Comparison of ENCODE assay signal across 10 mouse cellular contexts in the genomic region with DNA sequence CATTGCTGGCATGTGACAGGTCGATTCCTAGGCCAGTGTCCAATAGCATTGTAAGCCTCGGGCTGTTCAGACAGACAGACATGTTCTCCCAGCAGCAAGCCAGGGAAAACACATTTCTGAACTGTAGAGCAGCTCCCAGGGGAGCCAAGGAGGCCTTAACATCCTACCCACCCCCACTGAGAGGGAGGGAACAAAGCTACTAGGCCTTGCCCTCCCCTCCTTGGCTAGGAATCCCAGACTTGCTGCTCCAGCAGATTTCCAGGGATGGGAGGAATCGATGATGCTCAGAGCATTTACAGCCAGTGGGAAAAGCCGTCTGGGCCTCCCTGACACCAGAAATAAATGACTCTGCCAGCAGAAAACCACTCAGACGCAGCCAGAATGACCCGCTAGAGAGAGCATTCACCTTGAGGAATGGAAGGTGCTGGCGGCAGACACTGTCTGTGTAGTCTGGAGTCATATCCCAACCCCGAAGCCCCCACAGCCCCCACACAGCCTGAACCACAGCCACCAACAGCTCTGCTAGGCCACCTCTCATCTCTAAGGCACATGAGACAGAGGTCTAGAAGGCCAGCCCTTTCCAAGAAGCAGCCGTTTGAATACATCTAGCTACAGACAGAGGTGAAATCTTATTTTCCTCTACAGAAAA. TPM values are rescaled to one million over a fixed set of nuclear protein-coding genes. Genes with fewer than 3 reads are reported as not detected.
DNase-seq lines count a peak whose midpoint lies in the region; ATAC-seq and TF ChIP-seq lines count a peak whose summit lies in the region.
"Had no signal": no experiment of that assay in that cellular context is flagged by ENCODE, and none has a peak within 500 bp of the region (broad histone marks: within the 10 kb centered on the region; RNA-seq: fewer than 3 reads in every experiment).

No protein-coding gene starts in this region.

- H3K27ac ChIP-seq in heart, embryonic 11.5 days (ENCODE audit: low read depth, low read length), result no peak overlapping the region
- H3K27ac ChIP-seq in kidney, postnatal 0 days, result no peak overlapping the region
- H3K27ac ChIP-seq in midbrain, postnatal 0 days (ENCODE audit: low read depth, low read length), result no peak overlapping the region; the same call in 1 of the 2 replicates

- H3K36me3 ChIP-seq in heart, embryonic 11.5 days (ENCODE audit: control insufficient read depth, insufficient read depth, low read length), result no peaks in the 10 kb centered on the region
- H3K36me3 ChIP-seq in kidney, postnatal 0 days (ENCODE audit: insufficient read depth, low read length), result no peaks in the 10 kb centered on the region
- no peaks in the 10 kb centered on the region for H3K36me3 ChIP-seq in midbrain, postnatal 0 days (ENCODE audit: insufficient read depth, low read length)

- ATAC-seq in heart, embryonic 11.5 days (replicated peaks; ENCODE audit: insufficient number of reproducible peaks, low FRiP score, low TSS enrichment), result no peak
- no peak for ATAC-seq in kidney, postnatal 0 days (replicated peaks; ENCODE audit: low FRiP score, low read depth)
- no peak for ATAC-seq in midbrain, postnatal 0 days (ENCODE audit: low FRiP score)
- no peak for ATAC-seq in megakaryocyte-erythroid progenitor cell, adult 5-6 weeks (replicated peaks; ENCODE audit: low FRiP score, low TSS enrichment, poor library complexity, severe bottlenecking)

- intact Hi-C loops in left cerebral cortex, postnatal 36 days (cut with DNase I), result no loop called here

- no peak for TF ChIP-seq POLR2A in brain, embryonic 14.5 days (IDR thresholded peaks at IDR 0.05; ENCODE audit: borderline replicate concordance, extremely low read depth, insufficient read depth, insufficient read length, poor library complexity, severe bottlenecking)

- no peaks in the 10 kb centered on the region for H3K9me3 ChIP-seq in heart, embryonic 11.5 days (replicated peaks; ENCODE audit: control insufficient read depth, low read length)
- H3K9me3 ChIP-seq in kidney, postnatal 0 days (replicated peaks; ENCODE audit: low read length), result no peaks in the 10 kb centered on the region
- no peaks in the 10 kb centered on the region for H3K9me3 ChIP-seq in midbrain, postnatal 0 days (ENCODE audit: low read length)

- peaks cover 8% of the 10 kb centered on the region for H3K4me1 ChIP-seq in heart, embryonic 11.5 days (ENCODE audit: control insufficient read depth, insufficient read depth, low read length)
- peaks cover 3% of the 10 kb centered on the region; the same call in 1 of the 2 replicates for H3K4me1 ChIP-seq in kidney, postnatal 0 days (replicated peaks; ENCODE audit: insufficient read depth, low read length)
- no peaks in the 10 kb centered on the region for H3K4me1 ChIP-seq in midbrain, postnatal 0 days (ENCODE audit: insufficient read depth, low read length)

- no peak for TF ChIP-seq CTCF in brain, embryonic 14.5 days (IDR thresholded peaks at IDR 0.05; ENCODE audit: borderline replicate concordance, extremely low read depth, insufficient read depth, insufficient read length)
- no peak for TF ChIP-seq CTCF in kidney, postnatal 0 days (IDR thresholded peaks at IDR 0.05; ENCODE audit: low read depth)
- TF ChIP-seq CTCF in midbrain, postnatal 0 days (IDR thresholded peaks at IDR 0.05), result no peak

- 57% methylated on average over 9 of the region's 9 CpGs for WGBS in heart, embryonic 11.5 days (ENCODE audit: insufficient replicate concordance)
- 28% methylated on average over 9 of the region's 9 CpGs for WGBS in kidney, postnatal 0 days
- 57% methylated on average over 9 of the region's 9 CpGs for WGBS in midbrain, postnatal 0 days

- no peak overlapping the region for H3K9ac ChIP-seq in heart, embryonic 11.5 days (ENCODE audit: low read depth, low read length)
- no peak overlapping the region for H3K9ac ChIP-seq in kidney, postnatal 0 days (ENCODE audit: low read depth, low read length)
- no peak overlapping the region for H3K9ac ChIP-seq in midbrain, postnatal 0 days (replicated peaks; ENCODE audit: low read length, poor library complexity, severe bottlenecking)

- no peak overlapping the region for H3K4me2 ChIP-seq in heart, embryonic 11.5 days
- H3K4me2 ChIP-seq in kidney, postnatal 0 days (ENCODE audit: low read length), result no peak overlapping the region
- H3K4me2 ChIP-seq in midbrain, postnatal 0 days (ENCODE audit: low read depth, low read length, poor library complexity, severe bottlenecking), result no peak overlapping the region

- peak; percentile 14 for DNase-seq in heart, postnatal 4 days
- peak; percentile 42 for DNase-seq in brain, embryonic 14.5 days (ENCODE audit: low read depth)
- peak; percentile 66 for DNase-seq in kidney, postnatal 0 days (ENCODE audit: low spot score)
- DNase-seq in midbrain, postnatal 0 days (ENCODE audit: low spot score), result peak; percentile 51
- no peak for DNase-seq in left cerebral cortex, postnatal 36 days (ENCODE audit: low spot score in 2 of 2)
- DNase-seq in lung, postnatal 10 days, result no peak
- DNase-seq: cerebellum, postnatal 25 days; gastrocnemius, postnatal 25 days had no signal

- H3K4me3 ChIP-seq in heart, embryonic 11.5 days (ENCODE audit: low read depth, low read length), result no peak overlapping the region
- H3K4me3 ChIP-seq in kidney, postnatal 0 days (replicated peaks; ENCODE audit: low read depth, low read length), result no peak overlapping the region
- no peak overlapping the region for H3K4me3 ChIP-seq in midbrain, postnatal 0 days (ENCODE audit: low read depth, low read length)

- no peaks in the 10 kb centered on the region for H3K27me3 ChIP-seq in heart, embryonic 11.5 days (ENCODE audit: control insufficient read depth, insufficient read depth, low read length)
- no peaks in the 10 kb centered on the region for H3K27me3 ChIP-seq in kidney, postnatal 0 days (ENCODE audit: insufficient read depth, low read length)
- no peaks in the 10 kb centered on the region for H3K27me3 ChIP-seq in midbrain, postnatal 0 days (ENCODE audit: insufficient read depth, low read length)

RNA-seq across cellular contexts. Expression of gene Adpgk, which starts 31.4 kb away (rescaled TPM):
- total RNA-seq in heart, postnatal 4 days (2021), result 10 to 100 TPM; 13.0 to 13.6 TPM
- polyA plus RNA-seq in heart, embryonic 11.5 days (2014; fragmentation: Nextera tagmentation; extraction: Ambion mirVana), result 29.5 and 29.6 TPM in 2 replicates
- 17.6 and 20.7 TPM in 2 replicates for polyA plus RNA-seq in brain, embryonic 14.5 days (2012; rRNA removed)
- 26.0 and 26.9 TPM in 2 replicates for polyA plus RNA-seq in kidney, postnatal 0 days (2015; fragmentation: Nextera tagmentation; extraction: Ambion mirVana)
- 26.7 and 28.1 TPM in 2 replicates for total RNA-seq in midbrain, postnatal 0 days (2014; rRNA removed)
- 18.3 and 19.5 TPM in 2 replicates for polyA plus RNA-seq in midbrain, postnatal 0 days (2015; fragmentation: Nextera tagmentation; extraction: Ambion mirVana)
- total RNA-seq in left cerebral cortex, postnatal 36 days (2021), result 10 to 100 TPM; 14.8 to 16.2 TPM
- total RNA-seq in megakaryocyte-erythroid progenitor cell, adult 5-6 weeks (2014; fragmentation: Nextera tagmentation), result 44.5 and 53.1 TPM in 2 replicates
- total RNA-seq in megakaryocyte-erythroid progenitor cell, adult 5-6 weeks (2017), result 41.4 and 43.0 TPM in 2 replicates

Comparison
In these comparisons a context has a peak if more than half of its experiments do, and no peak if none do; other contexts are left out.
1. DNase-seq: peak in heart, postnatal 4 days (single experiment), brain, embryonic 14.5 days (single experiment), kidney, postnatal 0 days (single experiment) and midbrain, postnatal 0 days (single experiment); none in left cerebral cortex, postnatal 36 days (0 of 2) and lung, postnatal 10 days (single experiment).